8 mouse cellular contexts compared by ENCODE assay signal in genomic region chr2:33918318-33918717, GRCm38 (mm10). TPM values are rescaled to one million over a fixed set of nuclear protein-coding genes. Genes with fewer than 3 reads are reported as not detected.
DNase-seq lines count a peak whose midpoint lies in the region; ATAC-seq lines count a peak whose summit lies in the region.

No protein-coding gene starts in this region.

- H3K4me2 ChIP-seq in limb, embryonic 12.5 days = no peak overlapping the region

- 0 out of 2 replicates have a peak overlapping the region, but pooled peaks have one; percentile 2 for H3K27ac ChIP-seq in limb, embryonic 12.5 days

- H3K4me3 ChIP-seq in limb, embryonic 12.5 days (replicated peaks) = no peak overlapping the region

- no peaks in the 10 kb centered on the region for H3K9me3 ChIP-seq in limb, embryonic 12.5 days

- H3K4me1 ChIP-seq in limb, embryonic 12.5 days (replicated peaks) = peaks cover 38% of the 10 kb centered on the region

- DNase-seq in gastrocnemius, adult 18-20 months (ENCODE audit: low spot score) = peak; percentile 46
- DNase-seq in gastrocnemius, postnatal 25 days = no peak
- peak; percentile 50 for DNase-seq in urinary bladder, postnatal 14 days (ENCODE audit: low spot score)
- DNase-seq in urinary bladder, postnatal 10 days (ENCODE audit: low spot score) = no peak
- peak; percentile 57 for DNase-seq in embryo, embryonic 11 days
- DNase-seq in retina, postnatal 1 day = peak; percentile 65
- DNase-seq in layer of hippocampus, postnatal 36 days = no peak

- H3K9ac ChIP-seq in limb, embryonic 12.5 days (replicated peaks) = no peak overlapping the region

- no peaks in the 10 kb centered on the region for H3K36me3 ChIP-seq in limb, embryonic 12.5 days

- no peak for ATAC-seq in limb, embryonic 12.5 days (ENCODE audit: insufficient number of reproducible peaks, insufficient read depth, low FRiP score, low TSS enrichment, low read depth)

- 70% methylated on average over 6 of the region's 6 CpGs for WGBS in limb, embryonic 12.5 days

- H3K27me3 ChIP-seq in limb, embryonic 12.5 days = peaks cover 24% of the 10 kb centered on the region

RNA-seq across cellular contexts. Expression of gene Mvb12b, which starts 30.6 kb away (rescaled TPM):
- 10 to 100 TPM; 27.5 to 27.9 TPM for total RNA-seq in gastrocnemius, adult 18-20 months (2021)
- 10 to 100 TPM; 18.6 to 23.0 TPM for total RNA-seq in gastrocnemius, postnatal 25 days (2021)
- 25.5 and 27.3 TPM in 2 replicates for polyA plus RNA-seq in limb, embryonic 12.5 days (2016; fragmentation: Nextera tagmentation; extraction: Ambion mirVana)
- total RNA-seq in layer of hippocampus, postnatal 36 days (2021) = 10 to 100 TPM; 91.3 to 91.5 TPM

Comparison
In these comparisons a context has a peak if more than half of its experiments do, and no peak if none do; other contexts are left out.
1. DNase-seq: peak in gastrocnemius, adult 18-20 months (single experiment), urinary bladder, postnatal 14 days (single experiment), embryo, embryonic 11 days (single experiment) and retina, postnatal 1 day (single experiment); none in gastrocnemius, postnatal 25 days (single experiment), urinary bladder, postnatal 10 days (single experiment) and layer of hippocampus, postnatal 36 days (0 of 2).